Mouse (Mus musculus): Measurements from ENCODE around the gene Slc2a4.

The Slc2a4 gene

GRCm38 (mm10) chr11:69912716-69913530 lies 35.1 kb downstream of the Slc2a4 start:
- in situ Hi-C loops (cut with MboI; ENCODE audit: unreplicated experiment in 2 of 2): no loop called here

DNA sequence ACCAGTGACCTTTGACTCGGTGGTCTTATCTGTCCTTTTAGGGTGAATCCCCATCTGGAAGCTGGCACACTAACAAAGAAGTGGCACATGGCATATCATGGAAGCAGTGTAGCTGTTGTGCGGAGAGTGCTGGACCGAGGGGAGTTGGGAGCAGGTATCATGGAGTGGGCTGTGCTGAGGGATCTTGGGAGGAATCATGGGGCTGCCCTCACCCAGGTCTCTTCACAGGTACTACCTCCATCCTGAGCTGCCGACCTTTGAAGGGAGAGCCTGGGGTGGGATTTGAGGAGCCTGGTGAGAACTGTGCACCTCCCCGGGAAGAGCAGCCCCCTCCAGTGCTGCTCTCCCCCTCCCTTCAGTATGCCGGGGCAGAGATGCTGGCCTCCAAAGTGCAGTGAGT lies 36.3 kb downstream of the Slc2a4 start:
- in situ Hi-C loops (cut with MboI; ENCODE audit: unreplicated experiment in 2 of 2): no loop called here

DNA sequence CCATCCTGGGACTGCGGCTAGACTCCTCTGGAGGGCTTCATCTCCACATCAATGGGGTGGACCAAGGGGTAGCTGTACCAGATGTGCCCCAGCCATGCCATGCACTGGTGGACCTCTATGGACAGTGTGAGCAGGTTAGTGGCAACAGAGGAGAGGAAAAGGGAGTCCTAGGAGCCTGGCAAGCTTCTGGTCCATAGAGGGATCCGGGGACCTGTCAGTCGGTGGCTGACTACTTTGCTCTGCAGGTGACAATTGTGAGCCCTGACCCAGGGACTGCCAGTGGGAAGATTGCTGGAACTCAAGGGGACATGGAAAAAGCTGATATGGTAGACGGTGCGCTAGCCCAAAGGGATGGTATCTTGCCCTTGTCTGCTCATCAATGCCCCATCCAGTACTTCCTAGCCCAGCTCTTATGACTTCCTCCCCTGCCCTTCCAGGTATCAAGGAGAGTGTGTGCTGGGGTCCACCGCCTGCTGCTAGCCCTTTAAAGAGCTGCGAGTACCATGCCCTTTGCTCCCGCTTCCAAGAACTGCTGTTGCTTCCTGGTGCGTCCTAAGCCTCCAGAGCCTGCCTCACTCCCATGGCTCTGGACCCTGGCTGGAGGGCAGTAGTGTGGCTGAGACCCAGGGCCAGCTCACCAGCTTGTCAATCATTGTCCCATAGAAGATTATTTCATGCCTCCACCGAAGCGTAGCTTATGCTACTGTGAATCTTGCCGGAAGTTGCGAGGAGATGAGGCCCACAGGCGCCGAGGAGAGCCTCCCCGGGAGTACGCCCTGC lies 37.0 kb downstream of the Slc2a4 start:
- in situ Hi-C loops (cut with MboI; ENCODE audit: unreplicated experiment in 2 of 2): no loop called here

DNA sequence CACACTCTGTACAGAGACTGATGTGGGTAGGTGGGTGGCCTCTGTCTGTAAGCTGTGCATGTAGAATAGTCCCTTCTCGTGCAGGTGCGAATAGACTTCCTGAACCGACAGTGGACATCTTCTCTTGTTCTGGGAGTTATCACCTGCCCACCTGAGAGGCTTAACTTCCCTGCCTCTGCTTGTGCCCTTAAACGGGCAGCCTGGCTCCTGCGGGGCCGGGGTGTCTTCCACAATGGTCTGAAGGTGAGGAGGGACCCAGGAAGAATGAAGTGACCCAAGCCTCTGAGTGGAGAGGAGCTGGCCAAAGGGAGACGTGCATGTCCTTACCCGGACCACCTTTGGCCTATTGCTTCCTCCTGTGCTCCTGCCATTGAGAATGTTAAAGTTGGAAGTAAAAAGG lies 37.8 kb downstream of the Slc2a4 start:
- in situ Hi-C loops (cut with MboI; ENCODE audit: unreplicated experiment in 2 of 2): no loop called here

DNA sequence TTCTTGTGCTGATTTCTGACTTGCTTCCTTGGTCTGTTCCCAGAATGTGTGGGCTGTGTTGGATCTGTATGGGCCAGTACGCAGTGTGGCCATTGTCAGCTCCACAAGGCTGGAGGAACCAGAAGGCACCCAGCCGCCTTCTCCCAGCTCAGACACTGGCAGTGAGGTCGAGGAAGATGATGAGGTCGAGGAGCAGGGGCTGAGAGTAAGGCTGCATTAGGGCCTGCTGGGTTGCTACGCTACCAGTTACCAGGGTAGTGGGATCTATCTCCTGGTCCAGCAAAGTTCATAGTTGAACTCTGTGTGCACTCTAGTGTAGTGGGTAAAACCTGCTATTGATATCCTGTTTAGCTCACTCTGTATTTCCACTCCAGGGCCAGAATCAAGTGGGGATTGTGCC lies 38.8 kb downstream of the Slc2a4 start:
- in situ Hi-C loops (cut with MboI; ENCODE audit: unreplicated experiment in 2 of 2): no loop called here

GRCm38 (mm10) chr11:69908645-69909044 lies 39.3 kb downstream of the Slc2a4 start:
- in situ Hi-C loops (cut with MboI; ENCODE audit: unreplicated experiment in 2 of 2): no loop called here

DNA sequence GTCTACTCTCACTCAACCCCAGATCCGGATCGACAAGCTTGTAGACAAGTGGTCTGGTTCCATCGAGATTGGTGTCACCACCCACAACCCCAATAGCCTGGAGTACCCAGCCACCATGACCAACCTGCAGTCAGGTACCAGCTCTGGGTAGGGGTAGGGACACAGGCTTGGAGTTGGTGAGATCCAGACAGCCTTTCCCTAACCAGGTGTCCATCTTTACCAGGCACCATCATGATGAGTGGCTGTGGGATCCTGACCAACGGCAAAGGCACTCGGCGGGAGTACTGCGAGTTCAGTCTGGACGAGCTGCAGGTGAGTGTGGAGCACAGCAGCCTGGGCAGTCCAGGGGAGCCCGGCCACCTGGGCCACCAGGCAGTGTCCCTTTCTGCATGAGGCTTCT lies 43.7 kb downstream of the Slc2a4 start:
- in situ Hi-C loops (cut with MboI; ENCODE audit: unreplicated experiment in 2 of 2): no loop called here

- in situ Hi-C loops (cut with MboI; ENCODE audit: unreplicated experiment in 2 of 2): no loop called here
Measured at GRCm38 (mm10) chr11:69902972-69903371, 45.0 kb downstream of the Slc2a4 start.

GRCm38 (mm10) chr11:69901993-69902392 lies 46.0 kb downstream of the Slc2a4 start:
- in situ Hi-C loops (cut with MboI; ENCODE audit: unreplicated experiment in 2 of 2): no loop called here

- in situ Hi-C loops (cut with MboI; ENCODE audit: unreplicated experiment in 2 of 2): no loop called here
Measured at GRCm38 (mm10) chr11:69901406-69901846, 46.6 kb downstream of the Slc2a4 start.

GRCm38 (mm10) chr11:69900471-69901405 lies 47.2 kb downstream of the Slc2a4 start, which contains the start of the genes 2810408A11Rik and Neurl4:
Gene 2810408A11Rik (minus strand): TSS chr11:69900987.
Gene Neurl4 (plus strand): TSS chr11:69901072.
- in situ Hi-C loops (cut with MboI; ENCODE audit: unreplicated experiment in 2 of 2): no loop called here

GRCm38 (mm10) chr11:69899870-69900269 lies 48.1 kb downstream of the Slc2a4 start:
- in situ Hi-C loops (cut with MboI; ENCODE audit: unreplicated experiment in 2 of 2): no loop called here

DNA sequence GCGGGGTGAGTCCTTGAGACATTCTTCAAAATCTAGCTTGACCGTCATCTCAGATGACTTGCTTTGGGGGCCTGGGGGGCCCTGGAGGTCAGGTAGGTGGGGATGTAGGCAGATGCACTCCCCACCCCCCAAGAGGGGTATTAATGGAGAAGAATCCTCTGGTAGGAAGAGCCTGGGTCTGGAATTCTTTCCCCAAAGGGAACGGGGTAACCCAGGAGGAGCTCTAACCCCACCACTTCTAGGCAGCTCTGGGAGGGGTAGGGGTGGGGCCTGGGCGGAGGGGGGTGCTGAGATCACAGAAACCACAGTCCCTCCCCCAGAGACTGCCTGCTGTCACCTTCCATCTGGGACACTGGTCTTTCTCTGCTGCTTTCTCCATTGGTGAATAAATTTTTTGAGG lies 52.7 kb downstream of the Slc2a4 start, which contains the start of gene Acap1:
Acap1 (minus strand) TSS at position 249 of the 400 bp plus-strand sequence.
- in situ Hi-C loops (cut with MboI; ENCODE audit: unreplicated experiment in 2 of 2): no loop called here

GRCm38 (mm10) chr11:69894671-69895070 lies 53.3 kb downstream of the Slc2a4 start:
- in situ Hi-C loops (cut with MboI; ENCODE audit: unreplicated experiment in 2 of 2): no loop called here
